Mouse (Mus musculus) mesoderm, embryonic 11.5 days (tissue): ENCODE data around the gene Pmfbp1.

Experiments
- DNase-seq: peaks from one replicate; pipeline ENCODE4 v3.0.0-alpha.2; 2012; ENCODE audit warnings: low read depth, low spot score

The Pmfbp1 gene

GRCm38 (mm10) chr8:109591367-109591766, 97.5 kb downstream of the Pmfbp1 start:
- no peak for DNase-seq

GRCm38 (mm10) chr8:109592164-109592563, 98.3 kb downstream of the Pmfbp1 start:
- no peak for DNase-seq
